Mouse (Mus musculus) layer of hippocampus, adult 9-10 months (tissue): ENCODE data around the gene Tmeff1.

Experiments
- DNase-seq: peaks from one replicate; pipeline ENCODE4 v3.0.0; 2022; ENCODE audit warnings: low spot score

Tmeff1 gene

DNA sequence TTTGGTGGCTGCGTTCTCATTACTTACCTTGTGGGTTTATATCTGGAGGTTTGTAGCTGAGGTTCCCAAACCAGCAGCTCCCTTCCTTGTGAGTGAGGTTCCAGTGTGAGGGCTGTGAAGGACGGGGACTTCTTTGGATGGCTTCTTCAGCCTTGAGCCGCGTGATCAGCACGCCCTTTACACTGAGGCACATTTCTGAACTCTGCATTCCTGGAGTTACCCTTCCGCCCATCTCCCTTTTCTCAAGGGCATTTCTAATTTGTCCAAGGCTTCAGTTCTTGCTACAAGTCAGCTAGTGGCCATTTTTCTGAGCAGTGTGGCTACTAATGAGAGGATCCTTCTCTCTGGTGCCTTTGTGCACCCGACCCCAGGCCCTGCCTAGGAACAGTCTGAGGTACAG lies 38.0 kb downstream of the Tmeff1 start:
- DNase-seq: no peak

DNA sequence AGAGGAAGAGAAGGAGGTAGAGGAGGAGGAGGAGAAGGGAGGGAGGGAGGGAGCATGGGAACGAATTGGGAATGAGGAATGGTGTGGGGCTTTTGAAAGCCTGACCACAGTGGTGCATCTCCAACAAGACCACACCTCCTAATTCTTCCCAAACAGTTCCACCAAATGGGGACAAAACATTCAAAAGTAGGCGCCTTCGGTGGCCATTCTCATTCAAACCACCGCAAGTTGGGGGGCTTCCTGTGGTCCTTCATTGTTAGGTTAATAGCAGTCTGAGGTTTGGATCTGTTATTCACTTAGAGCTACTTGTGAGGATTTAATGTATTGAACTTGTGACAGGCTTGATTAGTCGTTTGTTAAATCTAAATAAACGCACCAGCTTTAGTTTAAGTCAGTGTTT lies 40.0 kb downstream of the Tmeff1 start:
- DNase-seq: no peak

DNA sequence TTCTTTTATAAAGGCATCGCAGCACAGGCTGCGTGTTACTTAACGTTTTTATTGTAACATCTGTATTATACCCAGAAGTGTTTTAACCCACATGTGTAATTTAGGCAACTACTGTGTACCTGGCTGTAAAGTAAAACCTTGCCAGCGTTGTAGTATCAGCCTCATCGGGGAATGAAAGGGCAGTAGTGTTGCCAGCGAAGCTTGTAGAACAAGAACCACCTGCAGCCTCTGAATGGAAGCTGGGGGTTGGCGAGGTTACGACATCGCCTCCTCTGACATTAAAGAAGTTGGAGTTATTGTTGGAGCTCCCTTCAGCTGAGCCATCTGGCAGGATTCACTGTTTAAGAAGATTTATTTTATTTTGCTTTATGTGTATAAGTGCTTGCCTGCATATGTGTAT lies 40.9 kb downstream of the Tmeff1 start:
- DNase-seq: no peak

- DNase-seq: no peak
These were observed 44.5 kb downstream of the Tmeff1 start for GRCm38 (mm10) chr4:48629445-48629844.

DNA sequence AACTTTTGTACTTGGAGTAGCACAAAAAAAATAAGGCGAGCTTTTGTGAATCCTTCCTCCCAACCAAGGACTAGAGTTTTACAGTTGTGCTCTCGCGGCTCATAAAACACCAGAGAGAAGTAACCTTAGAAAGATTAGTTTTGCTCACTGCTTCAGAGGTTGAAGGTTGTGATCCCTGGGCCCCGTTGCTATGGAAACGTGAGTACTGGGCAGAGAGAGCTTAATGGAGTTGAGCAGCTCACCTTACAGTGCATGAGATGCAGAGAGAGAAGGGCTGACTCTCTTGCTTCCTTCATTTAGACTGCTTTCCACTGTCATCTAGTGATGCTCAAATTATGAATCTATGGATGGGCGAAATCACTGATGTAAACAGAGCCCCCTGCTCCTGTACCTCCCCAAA lies 48.6 kb downstream of the Tmeff1 start:
- no peak for DNase-seq

DNA sequence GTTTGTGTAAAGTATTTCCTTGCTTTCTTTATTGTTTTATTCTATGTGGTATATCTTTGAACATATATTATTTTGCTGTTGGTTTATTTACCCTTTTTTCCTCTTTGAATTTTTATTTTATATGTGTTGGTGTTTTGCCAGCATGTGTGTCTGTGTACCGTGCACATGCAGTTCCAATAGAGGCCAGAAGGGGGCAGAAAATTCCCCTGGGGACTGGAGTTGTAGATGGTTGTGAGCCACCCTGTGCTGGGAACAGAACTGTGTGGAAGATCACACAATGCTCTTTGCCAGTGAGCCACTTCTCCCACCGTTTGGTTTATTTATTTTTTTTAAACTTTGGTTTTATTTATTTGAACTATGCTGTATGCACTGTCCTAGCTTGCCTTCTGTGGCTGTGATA lies 49.1 kb downstream of the Tmeff1 start:
- no peak for DNase-seq

- DNase-seq: no peak
These were observed 51.9 kb downstream of the Tmeff1 start for GRCm38 (mm10) chr4:48636831-48637230.

- DNase-seq: no peak
These were observed 53.2 kb downstream of the Tmeff1 start for GRCm38 (mm10) chr4:48638132-48638531.

GRCm38 (mm10) chr4:48639503-48639902 lies 54.5 kb downstream of the Tmeff1 start:
- no peak for DNase-seq

GRCm38 (mm10) chr4:48643801-48644200 lies 58.8 kb downstream of the Tmeff1 start:
- DNase-seq: peak; percentile 26

DNA sequence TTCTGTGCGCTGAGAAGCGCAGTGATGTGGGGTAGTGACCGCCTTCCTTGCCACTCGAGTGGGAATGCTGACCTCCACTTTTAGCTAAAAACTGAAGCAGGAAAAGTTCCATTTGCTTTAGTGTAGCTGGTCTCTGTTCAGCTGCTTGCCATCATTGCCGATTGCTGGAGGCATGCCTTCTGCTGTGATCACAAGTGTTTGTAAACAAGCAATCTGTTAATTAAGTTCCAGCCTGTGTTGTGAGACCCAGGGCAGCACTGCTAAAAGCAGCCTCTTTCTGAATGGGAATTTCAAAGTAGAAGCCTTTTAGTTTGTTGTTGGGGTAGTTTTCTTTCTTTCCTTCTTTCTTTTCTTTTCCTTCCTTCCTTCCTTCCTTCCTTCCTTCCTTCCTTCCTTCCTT lies 61.2 kb downstream of the Tmeff1 start:
- no peak for DNase-seq

DNA sequence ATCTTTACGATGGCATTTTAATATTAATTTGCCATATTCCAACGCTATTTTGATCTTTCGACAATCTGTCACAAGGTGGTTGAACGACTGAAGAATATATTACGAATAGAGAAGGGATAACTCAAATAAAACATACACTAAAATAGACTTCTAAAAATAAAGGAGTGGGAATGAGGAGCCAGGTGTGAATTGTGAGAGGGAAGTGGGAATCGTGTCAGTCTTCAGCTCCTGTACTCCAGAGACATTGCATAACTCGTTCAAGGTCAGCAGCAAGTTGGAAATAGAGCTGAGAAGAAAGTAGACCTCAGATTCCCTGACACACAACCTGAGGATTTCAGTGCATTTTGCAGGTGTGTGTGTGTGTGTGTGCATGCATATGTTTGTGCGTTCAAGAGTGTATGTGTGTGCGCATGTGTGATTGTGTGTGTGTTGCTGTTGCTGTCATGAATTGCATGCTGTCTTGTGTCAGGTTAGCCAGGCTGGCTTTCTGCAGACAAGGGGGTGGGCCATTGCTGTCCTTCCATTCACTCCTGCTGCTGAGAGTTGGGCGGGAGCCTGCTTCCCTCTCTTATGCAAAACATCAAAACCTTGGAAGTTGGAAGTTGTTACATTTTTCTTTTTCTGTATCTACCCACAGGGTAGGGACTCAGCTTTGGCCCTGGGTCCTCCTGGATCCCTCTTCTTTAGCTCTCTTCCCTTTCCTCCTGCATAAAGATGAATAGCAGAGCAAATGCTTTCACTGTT lies 65.8 kb downstream of the Tmeff1 start:
- DNase-seq: no peak

DNA sequence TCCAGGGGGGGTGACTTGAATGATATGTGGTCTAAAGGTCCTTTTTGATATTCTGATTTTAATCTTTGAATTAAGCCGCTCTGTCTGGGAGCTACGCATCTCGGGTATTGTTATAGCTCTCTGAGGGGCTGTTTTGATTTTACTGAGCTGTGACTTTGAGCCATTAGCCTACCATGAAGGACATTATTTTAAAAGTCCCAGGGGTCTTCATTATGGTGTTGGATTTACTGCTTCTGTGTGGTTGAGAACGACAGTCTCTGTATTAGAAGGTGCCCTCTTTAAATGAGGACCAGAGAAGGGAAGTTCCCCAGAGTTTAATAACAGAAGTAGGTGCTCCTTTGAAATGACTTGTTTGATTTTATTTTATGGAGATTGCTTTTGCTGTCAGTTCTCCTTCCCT lies 69.1 kb downstream of the Tmeff1 start:
- no peak for DNase-seq

- DNase-seq: no peak
These were observed 71.6 kb downstream of the Tmeff1 start for GRCm38 (mm10) chr4:48656530-48656929.

DNA sequence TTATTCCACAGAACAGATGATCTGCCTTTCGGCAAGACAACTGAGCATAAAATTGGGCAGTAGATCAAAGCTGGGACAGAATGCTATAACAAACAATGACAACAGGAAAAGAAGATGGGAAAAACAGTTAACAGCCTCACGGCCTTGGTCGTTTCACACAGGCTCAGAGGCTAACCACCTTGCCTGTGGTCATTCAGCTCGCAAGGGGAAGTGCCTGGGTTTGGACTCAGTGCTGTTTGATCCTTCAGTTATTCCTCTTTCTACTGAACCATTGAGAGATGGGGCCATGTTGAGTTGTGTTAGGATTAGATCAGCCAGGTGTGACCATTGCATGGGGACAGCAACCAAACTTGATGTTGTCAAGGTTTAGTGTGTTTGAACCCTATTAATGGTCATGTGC lies 75.2 kb downstream of the Tmeff1 start:
- no peak for DNase-seq

DNA sequence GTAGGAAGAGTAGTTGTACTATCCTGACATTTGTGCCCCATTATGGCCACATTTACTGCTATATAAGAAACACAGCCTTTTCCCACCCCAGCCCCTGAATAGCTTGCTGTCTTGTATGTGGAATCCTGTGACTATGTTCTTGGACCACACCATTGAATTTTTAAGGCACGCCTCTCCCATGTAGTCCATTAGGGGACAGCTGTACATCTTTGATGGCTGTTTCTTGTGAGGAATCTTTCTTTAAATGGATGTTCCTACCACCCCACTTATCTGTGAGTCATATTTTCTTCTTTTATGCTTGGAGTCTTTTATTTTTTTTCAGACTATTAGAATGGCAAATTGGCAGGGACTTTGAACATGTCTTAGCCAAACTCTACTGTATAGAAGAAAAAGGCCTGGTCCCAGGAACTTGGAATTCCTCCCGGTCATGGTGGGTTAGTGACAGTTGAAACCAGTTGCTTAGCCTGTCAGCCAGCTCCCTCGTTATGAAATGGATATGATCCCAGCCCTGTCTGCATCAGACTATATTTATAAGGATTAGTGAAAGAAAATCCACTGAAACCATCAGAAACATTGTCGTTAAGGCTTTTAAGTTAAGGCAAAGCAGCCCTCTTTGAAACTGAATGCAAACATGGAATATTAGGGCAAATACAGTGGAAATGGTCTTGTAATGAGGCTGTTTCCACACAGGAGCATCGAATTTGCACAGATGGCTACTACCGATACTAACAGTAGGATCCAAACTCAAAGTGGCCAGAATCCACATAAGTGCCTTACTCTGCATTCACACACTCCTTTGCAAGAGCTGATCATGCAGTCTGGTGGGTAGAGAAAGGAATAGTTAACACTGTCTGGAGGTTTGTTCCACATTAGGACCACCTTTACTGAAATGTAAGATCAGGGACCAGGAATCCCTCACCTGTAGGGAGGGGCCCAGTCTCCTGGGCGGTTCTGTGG lies 75.9 kb downstream of the Tmeff1 start:
- no peak for DNase-seq

DNA sequence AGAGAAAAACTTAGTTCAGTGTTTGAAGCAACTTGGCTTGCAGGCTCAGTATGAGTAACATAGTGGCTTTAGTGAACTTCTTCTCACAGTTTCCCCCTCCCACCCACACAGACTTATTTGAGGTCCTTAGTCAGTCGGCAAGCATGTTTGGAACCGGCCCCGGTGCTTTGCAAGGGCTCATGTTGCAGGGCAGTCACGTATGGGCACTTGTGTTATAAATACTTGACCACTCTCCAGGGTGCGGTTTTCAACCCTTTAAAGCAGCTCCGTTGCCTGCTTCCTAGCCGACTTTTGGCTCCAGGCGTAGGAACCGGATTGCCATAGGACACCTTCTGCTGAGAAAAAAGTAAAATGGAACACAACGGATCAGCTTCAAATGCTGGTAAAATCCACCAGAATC lies 78.3 kb downstream of the Tmeff1 start, which contains the start of gene Cavin4:
Gene Cavin4 (plus strand): TSS at position 244 of the 400 bp plus-strand sequence.
- no peak for DNase-seq

DNA sequence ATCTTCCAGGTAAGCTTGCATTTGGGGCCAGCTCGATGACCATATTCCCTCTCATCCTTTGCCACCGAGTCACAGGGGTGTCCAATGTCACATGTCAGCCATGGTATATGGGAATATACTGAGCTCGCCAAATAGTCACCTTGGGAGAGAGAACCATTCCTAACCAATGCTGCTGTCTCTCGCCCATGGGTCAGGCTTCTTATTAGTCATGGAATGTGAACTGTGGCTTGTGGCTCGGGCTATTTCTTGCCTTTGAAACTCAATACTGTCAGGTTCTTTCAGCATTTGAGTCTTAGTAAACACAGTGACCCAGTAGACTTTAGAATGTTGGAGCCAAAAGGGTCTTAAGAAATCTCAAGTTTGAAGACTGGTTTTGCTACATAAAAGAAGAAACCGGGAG lies 79.0 kb downstream of the Tmeff1 start:
- no peak for DNase-seq

- DNase-seq: no peak
These were observed 82.3 kb downstream of the Tmeff1 start for GRCm38 (mm10) chr4:48667279-48667678.

GRCm38 (mm10) chr4:48672915-48673314 lies 87.9 kb downstream of the Tmeff1 start:
- DNase-seq: no peak

GRCm38 (mm10) chr4:48674412-48674811 lies 89.4 kb downstream of the Tmeff1 start:
- no peak for DNase-seq

- DNase-seq: no peak
These were observed 91.7 kb downstream of the Tmeff1 start for GRCm38 (mm10) chr4:48676570-48677185.

- DNase-seq: no peak
These were observed 92.3 kb downstream of the Tmeff1 start for GRCm38 (mm10) chr4:48677276-48677675.
